Mouse (Mus musculus): ENCODE results near the gene Zfp609. TPM values are rescaled to one million over a fixed set of nuclear protein-coding genes. Genes with fewer than 3 reads are reported as not detected.

Gene Zfp609
- total and polyA plus RNA-seq, 2 experiments, result 2.8 to 4.4 TPM

- H3K36me3 ChIP-seq (ENCODE audit: control insufficient read depth, insufficient read depth, low read length), result no peaks in the 10 kb centered on the region
- no peak overlapping the region for H3K4me3 ChIP-seq (ENCODE audit: insufficient read depth, low read depth, low read length)
- no peak for DNase-seq (ENCODE audit: extremely low read depth, low read depth, low spot score)
- TF ChIP-seq CTCF (IDR thresholded peaks at IDR 0.05; ENCODE audit: low read depth, low read length) (no peak), POLR2A (IDR thresholded peaks at IDR 0.05; ENCODE audit: extremely low read depth, insufficient read depth, low read length) (no peak)
- H3K27me3 ChIP-seq (ENCODE audit: control insufficient read depth, insufficient read depth, low read length), result no peaks in the 10 kb centered on the region
- H3K79me2 ChIP-seq (ENCODE audit: control insufficient read depth, insufficient read depth, low read length), result peaks cover 26% of the 10 kb centered on the region; the same call in 1 of the 2 replicates
- H3K9ac ChIP-seq (ENCODE audit: low read depth, low read length), result no peak overlapping the region
- WGBS, result 68% methylated on average over 3 of the region's 3 CpGs
- no peak overlapping the region for H3K27ac ChIP-seq (replicated peaks; ENCODE audit: insufficient read depth, low read depth, low read length)
- H3K4me1 ChIP-seq (ENCODE audit: control insufficient read depth, insufficient read depth, low read length), result peaks cover 10% of the 10 kb centered on the region
Measured at GRCm38 (mm10) chr9:65757826-65758225, 69.5 kb downstream of the Zfp609 start.

DNA sequence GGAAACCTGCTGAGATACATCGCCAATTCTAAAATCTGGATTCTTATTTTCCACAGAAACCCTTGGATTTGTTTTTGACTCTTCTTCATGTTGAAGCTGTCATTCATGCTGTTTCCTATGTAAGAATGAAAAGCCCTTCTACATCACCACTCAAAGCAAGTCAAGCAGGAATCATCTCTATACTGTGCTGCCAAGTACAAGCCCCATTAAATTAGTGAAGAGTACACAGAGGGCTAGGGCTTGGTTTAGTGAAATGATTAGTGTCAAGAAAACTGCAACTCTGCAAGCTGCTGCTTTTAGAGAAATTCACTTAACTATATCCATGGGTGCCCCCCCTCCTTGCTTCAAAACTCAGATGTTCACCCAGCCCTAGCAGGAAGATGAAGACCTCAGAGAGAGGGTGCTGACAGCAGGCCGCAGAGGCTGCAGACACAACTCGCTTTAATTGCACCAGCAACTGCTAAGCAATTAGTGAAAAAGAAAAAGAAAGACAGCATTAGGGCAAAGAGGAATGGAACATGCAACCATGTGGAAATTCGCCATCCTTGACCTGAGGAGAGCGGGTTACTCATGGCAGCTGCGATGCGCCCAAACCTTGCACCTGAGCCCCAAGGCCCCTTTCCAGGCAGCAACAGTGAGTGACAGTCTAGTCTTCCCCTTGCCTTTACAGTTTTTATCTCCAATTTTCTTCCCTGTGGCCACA lies 71.5 kb downstream of the Zfp609 start:
- Histone ChIP-seq H3K27ac (replicated peaks; ENCODE audit: insufficient read depth, low read depth, low read length) (no peak overlapping the region), H3K4me3 (ENCODE audit: insufficient read depth, low read depth, low read length) (no peak overlapping the region), H3K36me3 (ENCODE audit: control insufficient read depth, insufficient read depth, low read length) (no peaks in the 10 kb centered on the region), H3K79me2 (ENCODE audit: control insufficient read depth, insufficient read depth, low read length) (peaks cover 30% of the 10 kb centered on the region), H3K4me1 (ENCODE audit: control insufficient read depth, insufficient read depth, low read length) (peaks cover 10% of the 10 kb centered on the region), H3K9ac (ENCODE audit: low read depth, low read length) (no peak overlapping the region), H3K27me3 (ENCODE audit: control insufficient read depth, insufficient read depth, low read length) (no peaks in the 10 kb centered on the region)
- 95% methylated on average over 7 of the region's 7 CpGs for WGBS
- no peak for DNase-seq (ENCODE audit: extremely low read depth, low read depth, low spot score)
- no peak for TF ChIP-seq CTCF (IDR thresholded peaks at IDR 0.05; ENCODE audit: low read depth, low read length)
- TF ChIP-seq POLR2A (IDR thresholded peaks at IDR 0.05; ENCODE audit: extremely low read depth, insufficient read depth, low read length), result no peak

GRCm38 (mm10) chr9:65755164-65755563 lies 72.2 kb downstream of the Zfp609 start:
- H3K27ac ChIP-seq (replicated peaks; ENCODE audit: insufficient read depth, low read depth, low read length), result no peak overlapping the region
- H3K27me3 ChIP-seq (ENCODE audit: control insufficient read depth, insufficient read depth, low read length), result no peaks in the 10 kb centered on the region
- no peak overlapping the region for H3K4me3 ChIP-seq (ENCODE audit: insufficient read depth, low read depth, low read length)
- 93% methylated on average over 1 of the region's 1 CpGs for WGBS
- H3K36me3 ChIP-seq (ENCODE audit: control insufficient read depth, insufficient read depth, low read length), result no peaks in the 10 kb centered on the region
- no peak for TF ChIP-seq POLR2A (IDR thresholded peaks at IDR 0.05; ENCODE audit: extremely low read depth, insufficient read depth, low read length)
- TF ChIP-seq CTCF (IDR thresholded peaks at IDR 0.05; ENCODE audit: low read depth, low read length), result no peak
- peaks cover 31% of the 10 kb centered on the region for H3K79me2 ChIP-seq (ENCODE audit: control insufficient read depth, insufficient read depth, low read length)
- H3K4me1 ChIP-seq (ENCODE audit: control insufficient read depth, insufficient read depth, low read length), result peaks cover 5% of the 10 kb centered on the region
- no peak overlapping the region for H3K9ac ChIP-seq (ENCODE audit: low read depth, low read length)
- no peak for DNase-seq (ENCODE audit: extremely low read depth, low read depth, low spot score)

DNA sequence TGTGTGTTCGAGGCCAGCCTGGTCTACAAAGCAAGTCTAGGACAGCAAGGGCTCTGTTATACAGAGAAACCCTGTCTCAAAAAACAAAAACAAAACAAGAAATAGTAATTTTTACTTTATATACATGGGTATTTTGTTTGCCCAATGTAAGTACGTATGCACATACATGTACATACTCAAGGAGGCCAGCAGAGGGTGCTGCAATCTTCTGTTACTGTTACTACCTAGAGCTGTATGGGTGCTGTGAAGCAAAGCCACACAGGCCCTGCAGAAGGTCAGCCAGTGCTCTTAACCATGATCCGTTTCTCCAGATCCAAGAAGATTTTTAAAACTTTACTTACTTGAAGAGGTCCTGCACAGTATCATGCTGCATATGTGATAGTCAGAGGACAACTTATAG lies 74.7 kb downstream of the Zfp609 start:
- Histone ChIP-seq H3K4me1 (ENCODE audit: control insufficient read depth, insufficient read depth, low read length) (peaks cover 6% of the 10 kb centered on the region), H3K36me3 (ENCODE audit: control insufficient read depth, insufficient read depth, low read length) (no peaks in the 10 kb centered on the region), H3K4me3 (ENCODE audit: insufficient read depth, low read depth, low read length) (no peak overlapping the region), H3K27me3 (ENCODE audit: control insufficient read depth, insufficient read depth, low read length) (no peaks in the 10 kb centered on the region), H3K79me2 (ENCODE audit: control insufficient read depth, insufficient read depth, low read length) (peaks cover 30% of the 10 kb centered on the region), H3K27ac (replicated peaks; ENCODE audit: insufficient read depth, low read depth, low read length) (no peak overlapping the region), H3K9ac (ENCODE audit: low read depth, low read length) (no peak overlapping the region)
- DNase-seq (ENCODE audit: extremely low read depth, low read depth, low spot score), result no peak
- 92% methylated on average over 3 of the region's 3 CpGs for WGBS
- TF ChIP-seq POLR2A (IDR thresholded peaks at IDR 0.05; ENCODE audit: extremely low read depth, insufficient read depth, low read length), result no peak
- no peak; the same call in 1 of the 2 replicates for TF ChIP-seq CTCF (IDR thresholded peaks at IDR 0.05; ENCODE audit: low read depth, low read length)

DNA sequence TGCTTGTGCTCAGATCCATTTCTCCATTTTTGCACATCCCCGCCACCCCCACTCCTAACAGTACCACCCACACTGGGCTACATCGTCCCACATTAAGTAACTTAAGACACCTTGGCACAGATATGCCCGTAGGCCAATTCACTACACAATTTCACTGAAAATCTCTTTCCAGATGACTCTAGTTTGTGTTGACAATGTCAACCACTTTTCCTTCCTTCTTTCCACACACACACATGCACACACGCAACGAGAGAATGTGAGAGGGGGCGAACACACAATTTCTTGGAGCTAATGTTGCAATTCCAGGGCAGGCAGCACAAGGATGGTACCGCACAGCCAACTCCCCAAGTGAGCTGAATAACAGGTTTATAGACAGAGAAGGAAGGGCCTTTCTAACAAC lies 75.5 kb downstream of the Zfp609 start:
- WGBS, result 96% methylated on average over 7 of the region's 7 CpGs
- H3K36me3 ChIP-seq (ENCODE audit: control insufficient read depth, insufficient read depth, low read length), result no peaks in the 10 kb centered on the region
- H3K4me3 ChIP-seq (ENCODE audit: insufficient read depth, low read depth, low read length), result no peak overlapping the region
- H3K27me3 ChIP-seq (ENCODE audit: control insufficient read depth, insufficient read depth, low read length), result no peaks in the 10 kb centered on the region
- peaks cover 6% of the 10 kb centered on the region for H3K4me1 ChIP-seq (ENCODE audit: control insufficient read depth, insufficient read depth, low read length)
- no peak for TF ChIP-seq CTCF (IDR thresholded peaks at IDR 0.05; ENCODE audit: low read depth, low read length)
- no peak for TF ChIP-seq POLR2A (IDR thresholded peaks at IDR 0.05; ENCODE audit: extremely low read depth, insufficient read depth, low read length)
- peaks cover 30% of the 10 kb centered on the region for H3K79me2 ChIP-seq (ENCODE audit: control insufficient read depth, insufficient read depth, low read length)
- DNase-seq (ENCODE audit: extremely low read depth, low read depth, low spot score), result no peak
- H3K9ac ChIP-seq (ENCODE audit: low read depth, low read length), result no peak overlapping the region
- no peak overlapping the region for H3K27ac ChIP-seq (replicated peaks; ENCODE audit: insufficient read depth, low read depth, low read length)

- H3K9ac ChIP-seq (ENCODE audit: low read depth, low read length), result no peak overlapping the region
- peaks cover 15% of the 10 kb centered on the region for H3K4me1 ChIP-seq (ENCODE audit: control insufficient read depth, insufficient read depth, low read length)
- no peak overlapping the region for H3K4me3 ChIP-seq (ENCODE audit: insufficient read depth, low read depth, low read length)
- no peaks in the 10 kb centered on the region for H3K36me3 ChIP-seq (ENCODE audit: control insufficient read depth, insufficient read depth, low read length)
- no peaks in the 10 kb centered on the region for H3K27me3 ChIP-seq (ENCODE audit: control insufficient read depth, insufficient read depth, low read length)
- TF ChIP-seq CTCF (IDR thresholded peaks at IDR 0.05; ENCODE audit: low read depth, low read length) (no peak), POLR2A (IDR thresholded peaks at IDR 0.05; ENCODE audit: extremely low read depth, insufficient read depth, low read length) (no peak)
- WGBS, result 45% methylated on average over 4 of the region's 4 CpGs
- H3K27ac ChIP-seq (replicated peaks; ENCODE audit: insufficient read depth, low read depth, low read length), result no peak overlapping the region
- peaks cover 20% of the 10 kb centered on the region for H3K79me2 ChIP-seq (ENCODE audit: control insufficient read depth, insufficient read depth, low read length)
- DNase-seq (ENCODE audit: extremely low read depth, low read depth, low spot score), result no peak
Measured at GRCm38 (mm10) chr9:65748102-65748501, 79.3 kb downstream of the Zfp609 start.
